Mouse (Mus musculus): ENCODE data around the gene Nkx6-2.

- no peak for TF ChIP-seq POLR2A (IDR thresholded peaks at IDR 0.05; ENCODE audit: insufficient read depth, low read length)
- no peak for TF ChIP-seq CTCF (IDR thresholded peaks at IDR 0.05; ENCODE audit: low read depth, low read length)
These were observed at the start of gene Nkx6-2 for GRCm38 (mm10) chr7:139582595-139582994.
